Comparison of ENCODE assay signal across 8 mouse cellular contexts in the genomic region with DNA sequence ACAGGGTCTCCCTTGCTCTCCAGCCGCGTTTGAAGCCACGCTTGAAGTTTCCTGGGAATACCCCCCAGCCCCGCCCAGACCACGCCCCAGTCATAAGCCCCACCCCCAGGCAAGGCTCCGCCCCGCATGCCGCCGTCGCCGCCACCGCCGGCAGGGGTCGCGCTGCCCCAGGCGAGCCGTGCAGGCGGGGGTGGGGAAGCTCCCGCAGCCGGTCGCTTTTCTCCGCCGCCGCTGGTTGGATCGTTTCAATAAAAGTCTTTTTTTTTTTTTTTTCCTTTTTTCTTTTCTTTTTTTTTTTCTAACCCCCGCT. TPM values are rescaled to one million over a fixed set of nuclear protein-coding genes. Genes with fewer than 3 reads are reported as not detected.
DNase-seq lines count a peak whose midpoint lies in the region; ATAC-seq and TF ChIP-seq lines count a peak whose summit lies in the region.

No protein-coding gene starts in this region.

- peak overlapping the region; percentile 99 for H3K27ac ChIP-seq in embryonic facial prominence, embryonic 10.5 days (replicated peaks)
- peak overlapping the region; percentile 97 for H3K27ac ChIP-seq in intestine, postnatal 0 days (ENCODE audit: low read depth, low read length)

- peak overlapping the region; percentile 98 for H3K4me3 ChIP-seq in embryonic facial prominence, embryonic 10.5 days
- peak overlapping the region; percentile 95 for H3K4me3 ChIP-seq in intestine, postnatal 0 days (ENCODE audit: low read depth, low read length)

- peak; percentile 88 for DNase-seq in 3134 (ENCODE audit: extremely low read depth, insufficient read length, low spot score)
- peak; percentile 95 for DNase-seq in adrenal gland, postnatal 10 days
- DNase-seq in embryonic facial prominence, embryonic 10.5 days (ENCODE audit: low spot score), result peak; percentile 96
- peak; percentile 91 for DNase-seq in liver
- DNase-seq in spleen, postnatal 36 days (ENCODE audit: low spot score in 2 of 2), result peak; percentile 72 to 78

- TF ChIP-seq CTCF in intestine, postnatal 0 days (IDR thresholded peaks at IDR 0.05; ENCODE audit: low read depth), result peak; percentile 92

- H3K4me2 ChIP-seq in intestine, postnatal 0 days (replicated peaks; ENCODE audit: low read depth), result peak overlapping the region; percentile 95

- peaks cover 36% of the 10 kb centered on the region for H3K4me1 ChIP-seq in embryonic facial prominence, embryonic 10.5 days
- H3K4me1 ChIP-seq in intestine, postnatal 0 days (replicated peaks; ENCODE audit: control insufficient read depth, insufficient read depth, low read length), result no peaks in the 10 kb centered on the region

- no peaks in the 10 kb centered on the region for H3K27me3 ChIP-seq in embryonic facial prominence, embryonic 10.5 days (replicated peaks; ENCODE audit: low read depth, poor library complexity, severe bottlenecking)
- H3K27me3 ChIP-seq in intestine, postnatal 0 days (replicated peaks; ENCODE audit: control insufficient read depth, insufficient read depth, low read length), result no peaks in the 10 kb centered on the region

- H3K9me3 ChIP-seq in embryonic facial prominence, embryonic 10.5 days, result no peaks in the 10 kb centered on the region
- H3K9me3 ChIP-seq in intestine, postnatal 0 days (ENCODE audit: control insufficient read depth), result no peaks in the 10 kb centered on the region

- ATAC-seq in granulocyte monocyte progenitor cell, adult 5-6 weeks (replicated peaks; ENCODE audit: poor library complexity, severe bottlenecking), result peak; percentile 73
- peak; percentile 94 for ATAC-seq in intestine, postnatal 0 days
- ATAC-seq in monocyte, adult 5-6 weeks (replicated peaks; ENCODE audit: insufficient number of reproducible peaks, low FRiP score, low TSS enrichment, poor library complexity, severe bottlenecking), result peak; percentile 52

- H3K36me3 ChIP-seq in embryonic facial prominence, embryonic 10.5 days (replicated peaks), result no peaks in the 10 kb centered on the region
- no peaks in the 10 kb centered on the region for H3K36me3 ChIP-seq in intestine, postnatal 0 days (ENCODE audit: control insufficient read depth, insufficient read depth)

- peak overlapping the region; percentile 95 for H3K9ac ChIP-seq in intestine, postnatal 0 days (ENCODE audit: low read depth, low read length)

- 0% methylated on average over 26 of the region's 26 CpGs for WGBS in embryonic facial prominence, embryonic 10.5 days
- WGBS in intestine, postnatal 0 days, result under 1% methylated on average over 26 of the region's 26 CpGs

RNA-seq across cellular contexts. Expression of a gene that starts 0.2 kb away (rescaled TPM):
- total RNA-seq in adrenal gland, postnatal 10 days (2021), result 10 to 100 TPM; 37.3 to 38.7 TPM
- polyA plus RNA-seq in embryonic facial prominence, embryonic 10.5 days (2016; fragmentation: Nextera tagmentation; extraction: Ambion mirVana), result 18.1 and 19.0 TPM in 2 replicates
- 28.1 and 41.6 TPM in 2 replicates for total RNA-seq in granulocyte monocyte progenitor cell, adult 5-6 weeks (2014; fragmentation: Nextera tagmentation)
- 36.3 and 40.0 TPM in 2 replicates for total RNA-seq in granulocyte monocyte progenitor cell, adult 5-6 weeks (2017)
- polyA plus RNA-seq in intestine, postnatal 0 days (2015; fragmentation: Nextera tagmentation; extraction: Ambion mirVana), result 8.2 and 8.9 TPM in 2 replicates
- 89.7 to 130 TPM (median 103 TPM) in 3 replicates for total RNA-seq in monocyte, adult 5-6 weeks (2017)

Comparison
In these comparisons a context has a peak if more than half of its experiments do, and no peak if none do; other contexts are left out.
1. Peak in every context shown above with its lines: DNase-seq, ATAC-seq, H3K4me3 ChIP-seq and H3K27ac ChIP-seq.